Mouse (Mus musculus): ENCODE data around the gene Unc5b.

The Unc5b gene

GRCm38 (mm10) chr10:60821736-60822358, 9.5 kb downstream of the Unc5b start:
- intact Hi-C loops (cut with DNase I), result no loop called here

GRCm38 (mm10) chr10:60821311-60821710, 10.1 kb downstream of the Unc5b start:
- intact Hi-C loops (cut with DNase I), result no loop called here

- intact Hi-C loops (cut with DNase I), result no loop called here
Measured at GRCm38 (mm10) chr10:60820552-60820951, 10.8 kb downstream of the Unc5b start.

DNA sequence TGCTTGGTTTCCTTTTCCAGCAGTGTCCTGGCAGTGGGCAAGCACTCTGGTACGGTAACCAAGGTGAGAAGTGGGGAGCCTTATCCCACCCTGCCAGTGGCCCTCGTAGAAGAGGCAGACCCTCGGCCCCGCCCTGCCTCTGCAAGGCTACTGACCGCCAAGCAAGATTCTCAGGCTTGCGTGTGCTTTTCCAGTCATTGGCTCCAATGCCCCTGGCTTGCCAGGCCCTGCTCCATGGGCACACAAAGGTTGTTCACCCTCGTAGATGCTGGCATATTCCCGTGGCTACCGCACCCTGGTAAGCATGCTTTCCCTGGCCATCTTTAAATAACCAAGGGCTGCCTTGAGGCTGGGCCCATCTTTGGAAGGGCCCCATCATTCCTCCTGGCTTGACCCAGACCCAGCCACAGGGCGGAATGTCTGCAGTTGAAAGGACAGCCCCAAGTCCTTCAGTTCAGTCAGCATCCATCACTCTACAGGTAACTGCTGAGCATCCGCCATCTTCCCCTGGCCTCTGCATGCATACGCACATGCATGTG, 11.7 kb downstream of the Unc5b start:
- intact Hi-C loops (cut with DNase I), result no loop called here

DNA sequence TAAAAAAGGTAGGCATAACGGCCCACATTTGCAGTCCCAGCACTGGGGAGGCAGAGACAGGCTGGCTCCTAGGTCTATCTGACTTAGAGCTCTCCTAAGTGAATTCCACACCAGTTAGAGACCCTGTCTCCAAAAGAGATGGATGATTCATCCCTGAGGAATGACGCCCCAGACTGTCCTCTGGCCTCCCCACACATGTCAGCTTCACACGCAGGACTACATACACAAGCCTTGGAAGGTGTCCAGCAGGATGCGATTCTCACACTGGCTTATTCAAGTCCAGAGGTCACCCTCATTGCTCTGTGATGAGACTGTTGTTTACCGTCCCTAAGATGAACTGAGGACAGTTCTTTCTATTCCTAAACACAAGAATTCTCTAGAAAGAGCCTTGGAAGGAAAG, 12.2 kb downstream of the Unc5b start:
- intact Hi-C loops (cut with DNase I), result no loop called here

DNA sequence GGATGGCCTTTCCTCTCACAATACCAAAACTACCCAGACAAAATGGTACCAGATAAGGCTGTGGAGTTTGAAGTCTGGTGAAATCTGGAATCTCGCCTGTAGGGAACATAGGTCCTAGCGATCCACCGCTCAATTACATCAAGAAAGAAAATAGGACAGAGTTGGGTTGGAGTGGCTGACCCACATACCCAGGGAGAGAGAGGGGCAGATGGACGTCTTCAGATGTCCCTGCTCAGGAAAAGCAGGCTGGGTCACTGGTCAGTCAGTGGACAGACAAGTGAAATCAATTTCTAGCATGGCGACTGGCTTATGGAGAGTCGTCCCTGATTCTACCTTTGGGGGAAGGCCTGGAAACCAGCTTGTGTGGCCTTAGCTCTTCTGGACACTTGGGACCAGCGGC, 12.7 kb downstream of the Unc5b start:
- intact Hi-C loops (cut with DNase I), result no loop called here

- intact Hi-C loops (cut with DNase I), result no loop called here
Measured at GRCm38 (mm10) chr10:60817868-60818267, 13.5 kb downstream of the Unc5b start.

DNA sequence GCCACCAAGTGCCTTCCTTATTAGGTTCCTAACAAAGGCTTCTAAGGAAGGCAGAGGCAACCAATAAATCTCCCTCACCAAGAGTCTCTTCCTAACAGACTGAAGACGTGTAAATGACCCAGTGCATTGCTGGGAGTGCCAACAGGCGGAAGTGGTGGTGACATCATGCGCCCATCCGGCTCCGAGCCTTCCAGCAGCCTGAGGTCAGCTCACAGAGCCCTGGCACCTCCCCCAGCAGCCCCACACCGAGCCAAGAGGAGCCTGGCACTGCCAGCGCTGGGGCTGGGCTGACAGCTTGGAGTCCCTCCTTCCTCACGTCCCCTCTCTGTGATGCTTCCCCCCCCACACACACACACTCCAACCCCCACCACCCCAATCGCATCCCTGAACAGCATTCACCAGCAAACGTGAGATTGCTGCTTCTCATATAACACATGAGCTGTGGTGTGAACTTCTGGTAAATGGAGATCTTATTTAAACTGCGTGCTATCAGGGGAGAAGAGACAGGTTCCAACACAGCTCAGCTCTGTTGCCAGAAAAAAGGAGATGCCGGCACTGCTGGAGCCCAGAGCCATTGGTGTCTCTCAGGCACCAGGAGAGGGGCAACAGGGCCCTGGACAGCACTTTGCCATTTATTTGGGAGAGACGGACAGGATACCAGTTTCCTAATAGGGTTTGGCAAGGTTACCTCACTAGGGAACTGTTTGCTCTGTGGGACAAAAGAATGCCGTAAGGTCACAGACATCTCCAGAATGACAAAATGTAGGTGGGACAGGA, 14.3 kb downstream of the Unc5b start:
- intact Hi-C loops (cut with DNase I), result no loop called here

GRCm38 (mm10) chr10:60815855-60816254, 15.5 kb downstream of the Unc5b start:
- intact Hi-C loops (cut with DNase I), result no loop called here

GRCm38 (mm10) chr10:60815059-60815458, 16.3 kb downstream of the Unc5b start:
- intact Hi-C loops (cut with DNase I), result no loop called here

GRCm38 (mm10) chr10:60814444-60815057, 16.8 kb downstream of the Unc5b start:
- intact Hi-C loops (cut with DNase I), result no loop called here

- intact Hi-C loops (cut with DNase I), result no loop called here
Measured at GRCm38 (mm10) chr10:60813606-60814005, 17.8 kb downstream of the Unc5b start.

DNA sequence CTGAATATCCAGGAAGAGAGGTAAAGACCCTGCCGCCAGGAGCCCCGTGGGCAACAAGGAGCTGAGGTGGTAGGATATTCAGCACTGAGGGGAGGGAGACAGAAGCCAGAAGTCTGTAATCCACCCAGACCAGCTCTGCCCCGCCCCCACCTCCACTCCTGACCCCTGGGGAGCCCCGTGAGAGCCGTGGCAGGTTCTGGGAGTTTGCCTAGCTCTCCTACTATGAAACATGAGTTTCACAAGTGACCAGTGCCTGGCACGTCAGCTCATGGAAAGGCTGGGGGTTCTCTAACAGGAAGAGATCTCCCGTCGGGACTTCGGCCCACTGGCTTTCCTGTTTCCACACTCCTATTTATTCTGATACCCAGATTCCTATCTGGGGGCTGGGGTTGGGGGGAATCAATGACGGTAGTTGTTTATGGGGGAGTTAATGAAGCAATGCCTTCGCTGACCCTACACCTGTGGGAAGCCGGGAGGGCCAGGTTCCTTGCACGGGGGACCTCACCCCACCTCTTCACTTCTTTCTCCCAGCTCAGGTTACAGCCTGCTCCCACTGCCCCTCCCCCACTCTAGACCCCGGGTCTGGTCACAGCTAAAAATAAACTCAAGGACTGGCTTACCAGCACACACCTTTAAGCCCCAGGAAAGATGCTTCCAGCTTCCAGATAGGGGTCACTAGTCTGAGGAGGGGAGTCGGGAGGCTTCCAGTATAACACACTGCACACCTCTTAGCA, 19.4 kb downstream of the Unc5b start:
- intact Hi-C loops (cut with DNase I), result no loop called here

- intact Hi-C loops (cut with DNase I), result no loop called here
Measured at GRCm38 (mm10) chr10:60808447-60808846, 22.9 kb downstream of the Unc5b start.

DNA sequence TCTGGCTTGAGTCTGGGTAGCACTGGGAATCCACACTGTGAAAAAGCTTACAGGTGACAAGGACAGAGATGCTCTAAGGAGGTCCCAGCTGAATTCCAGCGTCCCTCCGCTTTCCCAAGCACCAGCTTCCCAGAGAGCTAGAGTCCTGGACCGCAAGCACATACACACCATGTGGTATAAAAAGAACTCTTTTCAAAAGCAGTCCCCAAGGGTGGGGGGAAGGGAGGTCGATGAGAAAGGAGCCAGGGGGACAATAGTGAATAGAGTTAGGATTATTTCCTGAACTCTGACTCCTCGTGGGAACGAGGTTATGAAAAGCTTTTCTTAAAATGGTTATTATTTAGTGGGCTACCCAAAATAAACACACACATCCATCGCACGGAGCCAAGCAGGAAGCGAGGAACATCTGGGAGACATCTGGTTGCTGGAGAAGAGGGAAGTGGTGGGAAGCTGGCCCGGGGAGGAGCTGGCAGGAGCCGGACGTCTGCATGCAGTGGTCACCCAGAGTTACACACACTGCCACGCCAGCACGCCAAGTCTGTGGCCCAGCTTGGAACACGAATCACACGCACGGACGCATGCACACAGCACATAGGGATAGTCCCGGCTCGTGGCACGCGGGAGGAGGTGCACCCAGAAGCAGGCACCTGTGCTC, 23.7 kb downstream of the Unc5b start:
- intact Hi-C loops (cut with DNase I), result no loop called here

DNA sequence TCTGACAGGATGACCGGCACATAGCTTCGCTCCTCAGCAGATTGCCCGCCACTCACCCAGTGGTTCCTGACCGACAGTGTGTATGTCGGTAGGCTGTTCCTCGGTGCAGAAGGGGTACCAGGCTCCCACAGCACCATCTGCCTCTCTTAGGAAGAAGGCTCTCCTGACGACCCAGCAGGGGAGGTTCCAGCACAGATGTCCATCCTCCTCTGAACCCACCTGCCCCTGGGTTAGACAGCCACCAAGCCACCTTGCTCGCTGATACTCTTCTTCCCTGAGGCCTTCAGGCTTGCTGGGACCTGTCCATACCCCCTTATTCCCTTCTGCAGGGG, 25.2 kb downstream of the Unc5b start:
- intact Hi-C loops (cut with DNase I), result no loop called here

GRCm38 (mm10) chr10:60805436-60806206, 25.8 kb downstream of the Unc5b start:
- intact Hi-C loops (cut with DNase I), result no loop called here

DNA sequence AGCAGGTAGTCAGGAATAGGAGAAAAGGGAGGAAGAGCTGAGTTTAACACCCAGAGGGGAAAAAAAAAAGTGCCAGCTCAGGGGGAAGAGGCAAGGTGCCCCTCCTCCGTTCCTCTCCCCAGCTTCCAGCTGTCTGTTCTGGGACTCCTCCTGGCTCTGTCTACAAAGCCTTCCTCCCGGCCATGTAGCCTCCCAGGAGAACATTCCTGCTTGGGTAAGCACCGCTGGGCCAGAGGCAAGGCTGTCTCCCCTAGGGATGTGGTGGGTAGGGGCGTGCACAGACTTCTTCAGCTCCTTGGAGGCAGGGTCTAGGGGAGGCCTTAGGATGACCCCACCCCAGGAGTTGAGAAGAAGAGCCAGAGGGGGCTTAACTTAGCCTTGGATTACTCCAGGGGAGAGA, 26.5 kb downstream of the Unc5b start:
- intact Hi-C loops (cut with DNase I), result no loop called here

- intact Hi-C loops (cut with DNase I), result no loop called here
Measured at GRCm38 (mm10) chr10:60803971-60804370, 27.4 kb downstream of the Unc5b start.

GRCm38 (mm10) chr10:60801898-60802412, 29.4 kb downstream of the Unc5b start:
- intact Hi-C loops (cut with DNase I), result no loop called here

Data from adrenal gland (tissue).